Mouse (Mus musculus): ENCODE results near the gene Naa11.

- TF ChIP-seq BHLHE40 (IDR thresholded peaks at IDR 0.05; ENCODE audit: low read depth, low read length): no peak
- TF ChIP-seq CTCF (conservative IDR thresholded peaks at IDR 0.05 in 1 of 2, IDR thresholded peaks at IDR 0.05 in 1 of 2; ENCODE audit: low read depth in 2 of 2, low read length in 2 of 2): no peak
These were observed 43.4 kb downstream of the Naa11 start for GRCm38 (mm10) chr5:97348760-97349159.
